Mouse (Mus musculus): Measurements from ENCODE around the gene Camkmt. TPM values are rescaled to one million over a fixed set of nuclear protein-coding genes. Genes with fewer than 3 reads are reported as not detected.

Camkmt gene
- polyA plus RNA-seq, 1 experiment = 4.8 TPM

DNA sequence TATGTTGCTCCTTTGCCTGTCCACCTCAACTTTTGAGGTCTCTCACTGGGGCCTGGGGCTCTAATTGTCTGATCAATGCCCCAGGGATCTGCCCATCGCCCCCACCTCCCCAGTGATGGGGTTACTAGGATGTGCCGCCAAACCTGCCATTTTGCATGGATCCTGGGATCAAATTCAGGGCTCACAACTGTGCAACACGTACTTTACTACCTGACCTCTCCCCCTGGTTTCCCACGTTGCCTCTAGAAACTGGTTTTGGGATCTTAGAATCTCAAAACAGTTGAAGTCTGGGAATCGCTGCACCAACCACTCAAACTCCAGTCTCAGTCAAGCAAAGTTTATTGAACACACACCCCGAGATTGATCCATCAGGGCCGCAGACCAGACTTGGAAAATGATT is 32.1 kb upstream of the Camkmt start:
- TF ChIP-seq POLR2A (IDR thresholded peaks at IDR 0.05; ENCODE audit: control insufficient read depth, low read depth, low read length) = no peak
- no peak for TF ChIP-seq CTCF (IDR thresholded peaks at IDR 0.05; ENCODE audit: control insufficient read depth, insufficient read depth, insufficient replicate concordance, low read depth, low read length)
- H3K4me1 ChIP-seq (ENCODE audit: control insufficient read depth, insufficient read depth, low read length) = no peaks in the 10 kb centered on the region
- H3K36me3 ChIP-seq (ENCODE audit: control insufficient read depth, insufficient read depth, low read length) = no peaks in the 10 kb centered on the region
- no peak overlapping the region for H3K4me3 ChIP-seq (ENCODE audit: control insufficient read depth, low read depth, low read length)
- no peaks in the 10 kb centered on the region for H3K27me3 ChIP-seq (ENCODE audit: control insufficient read depth, insufficient read depth, low read length)
- no peak overlapping the region for H3K27ac ChIP-seq (ENCODE audit: control insufficient read depth, insufficient read depth, low read depth, low read length)

GRCm38 (mm10) chr17:85059136-85059535 is 31.2 kb upstream of the Camkmt start:
- H3K36me3 ChIP-seq (ENCODE audit: control insufficient read depth, insufficient read depth, low read length) = peaks cover under 1% of the 10 kb centered on the region; the same call in 1 of the 2 replicates
- TF ChIP-seq POLR2A (IDR thresholded peaks at IDR 0.05; ENCODE audit: control insufficient read depth, low read depth, low read length) (no peak), CTCF (IDR thresholded peaks at IDR 0.05; ENCODE audit: control insufficient read depth, insufficient read depth, insufficient replicate concordance, low read depth, low read length) (no peak)
- no peaks in the 10 kb centered on the region for H3K27me3 ChIP-seq (ENCODE audit: control insufficient read depth, insufficient read depth, low read length)
- no peaks in the 10 kb centered on the region for H3K4me1 ChIP-seq (ENCODE audit: control insufficient read depth, insufficient read depth, low read length)
- H3K4me3 ChIP-seq (ENCODE audit: control insufficient read depth, low read depth, low read length) = no peak overlapping the region
- no peak overlapping the region for H3K27ac ChIP-seq (ENCODE audit: control insufficient read depth, insufficient read depth, low read depth, low read length)

DNA sequence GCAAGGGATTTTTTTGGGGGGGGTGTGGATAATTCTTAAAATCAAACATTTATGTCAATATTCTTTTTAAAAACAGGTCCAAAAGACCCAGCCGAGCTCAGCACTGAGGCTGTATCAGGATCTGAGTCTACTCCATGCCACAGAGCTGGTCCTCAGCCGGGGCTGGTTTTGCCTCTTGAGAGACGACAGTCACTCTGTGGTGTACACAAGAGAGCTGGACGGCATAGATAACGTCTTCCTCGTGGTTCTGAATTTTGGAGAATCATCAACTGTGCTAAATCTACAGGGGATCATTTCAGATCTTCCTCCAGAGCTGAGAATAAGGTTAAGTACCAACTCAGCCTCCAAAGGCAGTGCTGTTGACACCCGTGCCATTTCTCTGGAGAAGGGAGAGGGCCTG is 26.8 kb upstream of the Camkmt start:
- Histone ChIP-seq H3K27me3 (ENCODE audit: control insufficient read depth, insufficient read depth, low read length) (no peaks in the 10 kb centered on the region), H3K27ac (ENCODE audit: control insufficient read depth, insufficient read depth, low read depth, low read length) (no peak overlapping the region), H3K4me3 (ENCODE audit: control insufficient read depth, low read depth, low read length) (no peak overlapping the region), H3K4me1 (ENCODE audit: control insufficient read depth, insufficient read depth, low read length) (no peaks in the 10 kb centered on the region), H3K36me3 (ENCODE audit: control insufficient read depth, insufficient read depth, low read length) (peaks cover 4% of the 10 kb centered on the region)
- TF ChIP-seq POLR2A (IDR thresholded peaks at IDR 0.05; ENCODE audit: control insufficient read depth, low read depth, low read length) (no peak), CTCF (IDR thresholded peaks at IDR 0.05; ENCODE audit: control insufficient read depth, insufficient read depth, insufficient replicate concordance, low read depth, low read length) (no peak)

DNA sequence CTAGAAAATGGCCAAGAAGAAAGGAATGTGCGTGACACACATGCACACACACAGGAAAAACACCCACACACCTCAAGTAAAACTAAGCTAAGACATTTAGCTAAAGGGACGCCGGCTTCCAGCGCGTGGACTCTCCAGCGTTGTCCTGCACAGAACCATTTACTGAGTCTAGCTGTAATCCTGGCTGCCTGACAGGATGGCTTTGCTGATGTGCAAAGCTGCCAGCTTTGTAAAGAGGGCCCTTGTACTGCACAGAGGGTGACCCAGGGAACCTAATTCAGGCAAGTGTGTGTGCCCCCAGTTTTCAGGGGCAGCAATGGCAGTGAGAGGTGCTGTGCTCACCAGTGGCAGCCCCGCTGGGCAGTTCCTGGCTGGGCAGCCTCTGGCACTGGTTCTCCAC is 23.0 kb upstream of the Camkmt start:
- no peaks in the 10 kb centered on the region for H3K27me3 ChIP-seq (ENCODE audit: control insufficient read depth, insufficient read depth, low read length)
- no peak overlapping the region for H3K4me3 ChIP-seq (ENCODE audit: control insufficient read depth, low read depth, low read length)
- peaks cover 6% of the 10 kb centered on the region for H3K36me3 ChIP-seq (ENCODE audit: control insufficient read depth, insufficient read depth, low read length)
- H3K27ac ChIP-seq (ENCODE audit: control insufficient read depth, insufficient read depth, low read depth, low read length) = no peak overlapping the region
- TF ChIP-seq CTCF (IDR thresholded peaks at IDR 0.05; ENCODE audit: control insufficient read depth, insufficient read depth, insufficient replicate concordance, low read depth, low read length) = no peak
- no peak for TF ChIP-seq POLR2A (IDR thresholded peaks at IDR 0.05; ENCODE audit: control insufficient read depth, low read depth, low read length)
- H3K4me1 ChIP-seq (ENCODE audit: control insufficient read depth, insufficient read depth, low read length) = no peaks in the 10 kb centered on the region

DNA sequence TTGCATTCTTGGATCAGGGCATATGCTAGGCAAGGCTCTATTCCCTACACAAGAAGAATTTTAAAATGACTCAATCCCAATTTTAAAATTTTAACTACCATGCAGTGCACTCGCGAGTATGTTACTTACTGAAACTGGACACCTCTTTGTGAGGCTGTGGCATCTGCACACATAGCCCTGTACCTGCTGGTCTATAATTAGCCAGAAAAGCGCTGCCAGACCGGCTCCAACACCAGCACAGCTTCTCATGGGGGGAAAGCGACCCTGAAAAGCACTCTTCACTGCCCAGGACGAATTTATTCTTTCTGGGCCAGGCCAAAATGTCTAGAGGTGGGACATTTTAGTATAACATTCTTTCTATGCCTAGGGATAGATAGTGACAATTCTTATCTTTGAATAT is 19.7 kb upstream of the Camkmt start:
- Histone ChIP-seq H3K36me3 (ENCODE audit: control insufficient read depth, insufficient read depth, low read length) (peaks cover 4% of the 10 kb centered on the region), H3K27me3 (ENCODE audit: control insufficient read depth, insufficient read depth, low read length) (no peaks in the 10 kb centered on the region), H3K4me1 (ENCODE audit: control insufficient read depth, insufficient read depth, low read length) (no peaks in the 10 kb centered on the region), H3K27ac (ENCODE audit: control insufficient read depth, insufficient read depth, low read depth, low read length) (no peak overlapping the region), H3K4me3 (ENCODE audit: control insufficient read depth, low read depth, low read length) (no peak overlapping the region)
- TF ChIP-seq POLR2A (IDR thresholded peaks at IDR 0.05; ENCODE audit: control insufficient read depth, low read depth, low read length) (no peak), CTCF (IDR thresholded peaks at IDR 0.05; ENCODE audit: control insufficient read depth, insufficient read depth, insufficient replicate concordance, low read depth, low read length) (no peak)

DNA sequence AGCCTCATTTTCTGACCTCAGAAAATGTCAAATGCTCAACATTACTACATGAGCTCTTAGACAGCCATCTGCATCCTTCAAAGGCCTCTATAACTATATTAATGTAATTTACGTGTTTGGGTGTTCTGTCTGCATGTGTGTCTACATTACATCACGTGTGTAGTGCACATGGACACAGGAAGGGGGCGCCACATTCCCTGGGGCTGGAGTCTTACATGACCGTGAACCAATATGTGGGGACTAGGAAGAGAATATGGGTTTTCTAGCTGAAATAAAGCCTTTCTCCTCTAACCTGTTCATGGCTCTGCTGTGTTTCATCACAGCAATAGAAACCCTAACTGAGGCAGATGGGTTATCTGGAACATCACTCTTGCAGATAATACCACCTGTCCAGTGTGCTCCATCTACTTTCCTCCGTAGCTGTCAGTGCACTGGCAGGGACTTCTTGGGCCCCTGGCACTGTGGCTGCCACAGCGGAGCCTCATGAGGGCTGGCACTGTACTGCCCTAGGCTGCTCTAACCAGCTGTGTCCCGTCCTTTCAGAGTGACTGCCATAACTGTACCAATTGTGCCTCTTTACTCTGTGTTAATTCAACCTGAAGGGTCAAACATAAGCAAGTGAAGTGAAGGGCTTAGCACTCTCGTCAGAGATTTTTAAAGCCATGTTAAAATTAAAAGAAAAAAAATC is 19.1 kb upstream of the Camkmt start:
- H3K27ac ChIP-seq (ENCODE audit: control insufficient read depth, insufficient read depth, low read depth, low read length) = no peak overlapping the region

GRCm38 (mm10) chr17:85072383-85072782 is 18.0 kb upstream of the Camkmt start:
- no peak overlapping the region for H3K27ac ChIP-seq (ENCODE audit: control insufficient read depth, insufficient read depth, low read depth, low read length)
- H3K27me3 ChIP-seq (ENCODE audit: control insufficient read depth, insufficient read depth, low read length) = no peaks in the 10 kb centered on the region
- H3K4me1 ChIP-seq (ENCODE audit: control insufficient read depth, insufficient read depth, low read length) = no peaks in the 10 kb centered on the region
- TF ChIP-seq POLR2A (IDR thresholded peaks at IDR 0.05; ENCODE audit: control insufficient read depth, low read depth, low read length) = no peak
- no peak for TF ChIP-seq CTCF (IDR thresholded peaks at IDR 0.05; ENCODE audit: control insufficient read depth, insufficient read depth, insufficient replicate concordance, low read depth, low read length)
- peaks cover 2% of the 10 kb centered on the region for H3K36me3 ChIP-seq (ENCODE audit: control insufficient read depth, insufficient read depth, low read length)
- no peak overlapping the region for H3K4me3 ChIP-seq (ENCODE audit: control insufficient read depth, low read depth, low read length)

More for the DNA sequence above, 19.1 kb upstream of the Camkmt start:
- Histone ChIP-seq H3K27me3 (ENCODE audit: control insufficient read depth, insufficient read depth, low read length) (no peaks in the 10 kb centered on the region), H3K36me3 (ENCODE audit: control insufficient read depth, insufficient read depth, low read length) (peaks cover 4% of the 10 kb centered on the region), H3K4me3 (ENCODE audit: control insufficient read depth, low read depth, low read length) (no peak overlapping the region), H3K4me1 (ENCODE audit: control insufficient read depth, insufficient read depth, low read length) (no peaks in the 10 kb centered on the region)
- no peak for TF ChIP-seq POLR2A (IDR thresholded peaks at IDR 0.05; ENCODE audit: control insufficient read depth, low read depth, low read length)
- peak; percentile 21; the same call in 1 of the 2 replicates for TF ChIP-seq CTCF (IDR thresholded peaks at IDR 0.05; ENCODE audit: control insufficient read depth, insufficient read depth, insufficient replicate concordance, low read depth, low read length)
